Mouse (Mus musculus) bone marrow, adult 2 months (tissue): Measurements from ENCODE around the gene Kcnd3.

ENCODE experiments used
- CTCF ChIP-seq: fragments of 200-500 bp; IDR thresholded peaks from 2 replicates; pipeline ENCODE4 v1.5.1; 2011; ENCODE audit warnings: low read length, control low read depth; ENCODE audit not compliant: control insufficient read depth, insufficient read depth
- POLR2A ChIP-seq: fragments of 200-500 bp; IDR thresholded peaks from 2 replicates; pipeline ENCODE4 v1.6.1; 2011; ENCODE audit warnings: low read depth, mild to moderate bottlenecking, control low read depth, low read length, borderline replicate concordance; ENCODE audit not compliant: control insufficient read depth

DNA sequence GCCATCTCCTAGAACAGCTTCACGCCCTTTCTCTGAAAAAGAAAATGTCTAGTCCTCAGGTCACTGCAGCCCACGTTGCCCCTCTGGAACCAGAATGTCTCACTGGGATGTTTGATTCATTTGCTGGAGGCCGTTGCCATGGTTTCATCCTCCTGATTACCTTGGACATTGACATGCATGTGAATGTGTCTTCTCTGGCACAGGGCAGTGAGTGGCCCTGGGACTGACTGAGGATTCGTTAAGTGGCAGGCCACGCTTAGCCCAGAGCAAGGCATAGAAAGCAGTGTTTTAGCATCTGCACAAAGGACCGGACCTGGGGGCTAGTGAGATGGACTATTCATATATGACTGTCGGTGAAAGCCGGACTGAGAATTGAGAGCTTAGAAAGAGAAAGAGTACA lies 116.3 kb downstream of the Kcnd3 start:
- TF ChIP-seq CTCF (no peak), POLR2A (no peak)
